Mouse (Mus musculus): ENCODE data around the gene Olfr601. TPM values are rescaled to one million over a fixed set of nuclear protein-coding genes. Genes with fewer than 3 reads are reported as not detected.
"Not testable (repeated sequence)": the region's sequence is repeated elsewhere in the genome, so short reads cannot be mapped to it uniquely, and the experiment has no call there.

Olfr601 gene
- polyA plus RNA-seq (2016; fragmentation: Nextera tagmentation; extraction: Ambion mirVana): not detected in 2 replicates

- Histone ChIP-seq H3K4me1 (no peaks in the 10 kb centered on the region), H3K9ac (no peak within 1 kb of the TSS), H3K4me3 (no peak within 1 kb of the TSS), H3K9me3 (no peaks in the 10 kb centered on the region), H3K27ac (no peak within 1 kb of the TSS), H3K27me3 (replicated peaks) (no peaks in the 10 kb centered on the region), H3K4me2 (replicated peaks) (no peak within 1 kb of the TSS), H3K36me3 (no peaks in the 10 kb centered on the region)
- ATAC-seq (ENCODE audit: low FRiP score, low read depth): no peak
- 93% methylated on average over 1 of the region's 1 CpGs for WGBS
Measured at GRCm38 (mm10) chr7:103362555-103362954, at the start of gene Olfr601. Olfr601 (minus strand) TSS chr7:103362655.

GRCm38 (mm10) chr7:103406521-103407055 is 44.1 kb upstream of the Olfr601 start:
- not testable (repeated sequence) for H3K9ac ChIP-seq; H3K4me1 ChIP-seq; H3K4me2 ChIP-seq (replicated peaks); H3K36me3 ChIP-seq; ATAC-seq (ENCODE audit: low FRiP score, low read depth); H3K27ac ChIP-seq; H3K27me3 ChIP-seq (replicated peaks); H3K9me3 ChIP-seq; H3K4me3 ChIP-seq
- 74% methylated on average over 3 of the region's 3 CpGs for WGBS

GRCm38 (mm10) chr7:103398981-103399380 is 36.5 kb upstream of the Olfr601 start:
- 7% methylated on average over 1 of the region's 1 CpGs for WGBS
- H3K27ac ChIP-seq: no peak overlapping the region
- no peaks in the 10 kb centered on the region for H3K4me1 ChIP-seq

GRCm38 (mm10) chr7:103397758-103398157 is 35.3 kb upstream of the Olfr601 start:
- Histone ChIP-seq H3K9me3 (no peaks in the 10 kb centered on the region), H3K9ac (no peak overlapping the region), H3K4me2 (replicated peaks) (no peak overlapping the region), H3K27ac (no peak overlapping the region), H3K36me3 (no peaks in the 10 kb centered on the region), H3K4me1 (no peaks in the 10 kb centered on the region), H3K27me3 (replicated peaks) (no peaks in the 10 kb centered on the region), H3K4me3 (no peak overlapping the region)
- ATAC-seq (ENCODE audit: low FRiP score, low read depth): no peak

More at GRCm38 (mm10) chr7:103398981-103399380, 36.5 kb upstream of the Olfr601 start:
- no peaks in the 10 kb centered on the region for H3K9me3 ChIP-seq
- H3K27me3 ChIP-seq (replicated peaks): no peaks in the 10 kb centered on the region
- H3K9ac ChIP-seq: no peak overlapping the region
- H3K4me2 ChIP-seq (replicated peaks): no peak overlapping the region
- H3K4me3 ChIP-seq: no peak overlapping the region
- no peak for ATAC-seq (ENCODE audit: low FRiP score, low read depth)
- no peaks in the 10 kb centered on the region for H3K36me3 ChIP-seq

- Histone ChIP-seq H3K4me3 (no peak within 1 kb of the TSS), H3K36me3 (no peaks in the 10 kb centered on the region), H3K4me2 (replicated peaks) (no peak within 1 kb of the TSS), H3K4me1 (no peaks in the 10 kb centered on the region), H3K9me3 (no peaks in the 10 kb centered on the region), H3K27me3 (replicated peaks) (no peaks in the 10 kb centered on the region), H3K9ac (no peak within 1 kb of the TSS), H3K27ac (no peak within 1 kb of the TSS)
- no peak for ATAC-seq (ENCODE audit: low FRiP score, low read depth)
Measured at GRCm38 (mm10) chr7:103386077-103386476, 23.6 kb upstream of the Olfr601 start, which contains the start of gene Olfr603. Olfr603 (minus strand) TSS chr7:103386177.

- H3K27ac ChIP-seq: no peak within 1 kb of the TSS
- no peaks in the 10 kb centered on the region for H3K27me3 ChIP-seq (replicated peaks)
- no peaks in the 10 kb centered on the region for H3K36me3 ChIP-seq
- no peaks in the 10 kb centered on the region for H3K4me1 ChIP-seq
- no peaks in the 10 kb centered on the region for H3K9me3 ChIP-seq
- H3K9ac ChIP-seq: no peak within 1 kb of the TSS
- H3K4me2 ChIP-seq (replicated peaks): no peak within 1 kb of the TSS
- no peak for ATAC-seq (ENCODE audit: low FRiP score, low read depth)
- no peak within 1 kb of the TSS for H3K4me3 ChIP-seq
Measured at GRCm38 (mm10) chr7:103349569-103349968, 12.9 kb downstream of the Olfr601 start, which contains the start of gene Olfr600. Olfr600 (minus strand) TSS chr7:103349669.

- Histone ChIP-seq H3K4me1 (no peaks in the 10 kb centered on the region), H3K9ac (no peak within 1 kb of the TSS), H3K27me3 (replicated peaks) (no peaks in the 10 kb centered on the region), H3K36me3 (no peaks in the 10 kb centered on the region), H3K27ac (no peak within 1 kb of the TSS), H3K9me3 (no peaks in the 10 kb centered on the region), H3K4me3 (no peak within 1 kb of the TSS), H3K4me2 (replicated peaks) (no peak within 1 kb of the TSS)
- 92% methylated on average over 1 of the region's 1 CpGs for WGBS
- no peak for ATAC-seq (ENCODE audit: low FRiP score, low read depth)
Measured at GRCm38 (mm10) chr7:103335617-103336016, 26.8 kb downstream of the Olfr601 start, which contains the start of gene Olfr599. Olfr599 (plus strand) TSS chr7:103335917.

GRCm38 (mm10) chr7:103323268-103323667 is 39.2 kb downstream of the Olfr601 start, which contains the start of gene Olfr598:
Olfr598 (plus strand) TSS chr7:103323568.
- Histone ChIP-seq H3K27ac (no peak within 1 kb of the TSS), H3K9me3 (no peaks in the 10 kb centered on the region), H3K27me3 (replicated peaks) (no peaks in the 10 kb centered on the region), H3K4me1 (no peaks in the 10 kb centered on the region), H3K36me3 (no peaks in the 10 kb centered on the region), H3K4me3 (no peak within 1 kb of the TSS), H3K9ac (no peak within 1 kb of the TSS), H3K4me2 (replicated peaks) (no peak within 1 kb of the TSS)
- no peak for ATAC-seq (ENCODE audit: low FRiP score, low read depth)

- H3K36me3 ChIP-seq; H3K9ac ChIP-seq; H3K4me3 ChIP-seq; H3K4me2 ChIP-seq (replicated peaks); H3K27me3 ChIP-seq (replicated peaks); ATAC-seq (ENCODE audit: low FRiP score, low read depth); H3K9me3 ChIP-seq; H3K4me1 ChIP-seq; H3K27ac ChIP-seq: not testable (repeated sequence)
- 98% methylated on average over 2 of the region's 2 CpGs for WGBS
Measured at GRCm38 (mm10) chr7:103316015-103316414, 46.4 kb downstream of the Olfr601 start, which contains the start of gene Olfr597. Olfr597 (plus strand) TSS chr7:103316315.

Other genes with a start within 250 kb of the Olfr601 start
- not detected in 2 replicates for gene Olfr586, start 237.0 kb downstream of the Olfr601 start, polyA plus RNA-seq (2016; fragmentation: Nextera tagmentation; extraction: Ambion mirVana)
- gene Olfr588-ps1, start 221.8 kb downstream of the Olfr601 start, polyA plus RNA-seq (2016; fragmentation: Nextera tagmentation; extraction: Ambion mirVana): not detected in 2 replicates
- gene Olfr589, start 206.3 kb downstream of the Olfr601 start, polyA plus RNA-seq (2016; fragmentation: Nextera tagmentation; extraction: Ambion mirVana): not detected in 2 replicates
- not detected in 2 replicates for gene Olfr591, start 184.3 kb downstream of the Olfr601 start, polyA plus RNA-seq (2016; fragmentation: Nextera tagmentation; extraction: Ambion mirVana)
- gene Olfr592, start 177.9 kb downstream of the Olfr601 start, polyA plus RNA-seq (2016; fragmentation: Nextera tagmentation; extraction: Ambion mirVana): not detected in 2 replicates
- gene Olfr593, start 150.8 kb downstream of the Olfr601 start, polyA plus RNA-seq (2016; fragmentation: Nextera tagmentation; extraction: Ambion mirVana): not detected in 2 replicates
- not detected in 2 replicates for gene Olfr594, start 145.7 kb downstream of the Olfr601 start, polyA plus RNA-seq (2016; fragmentation: Nextera tagmentation; extraction: Ambion mirVana)
- not detected in 2 replicates for gene Usp17ld, start 110.2 kb downstream of the Olfr601 start, polyA plus RNA-seq (2016; fragmentation: Nextera tagmentation; extraction: Ambion mirVana)
- gene Olfr596, start 57.0 kb downstream of the Olfr601 start, polyA plus RNA-seq (2016; fragmentation: Nextera tagmentation; extraction: Ambion mirVana): not detected in 2 replicates
- gene Olfr597, start 46.3 kb downstream of the Olfr601 start, polyA plus RNA-seq (2016; fragmentation: Nextera tagmentation; extraction: Ambion mirVana): not detected in 2 replicates
- gene Olfr598, start 39.1 kb downstream of the Olfr601 start, polyA plus RNA-seq (2016; fragmentation: Nextera tagmentation; extraction: Ambion mirVana): not detected in 2 replicates
- not detected in 2 replicates for gene Olfr599, start 26.7 kb downstream of the Olfr601 start, polyA plus RNA-seq (2016; fragmentation: Nextera tagmentation; extraction: Ambion mirVana)
- gene Olfr600, start 13.0 kb downstream of the Olfr601 start, polyA plus RNA-seq (2016; fragmentation: Nextera tagmentation; extraction: Ambion mirVana): not detected in 2 replicates
- not detected in 2 replicates for gene Olfr603, start 23.5 kb upstream of the Olfr601 start, polyA plus RNA-seq (2016; fragmentation: Nextera tagmentation; extraction: Ambion mirVana)
- gene Usp17lc, start 52.4 kb upstream of the Olfr601 start, polyA plus RNA-seq (2016; fragmentation: Nextera tagmentation; extraction: Ambion mirVana): not detected in 2 replicates
- gene Olfr605, start 82.8 kb upstream of the Olfr601 start, polyA plus RNA-seq (2016; fragmentation: Nextera tagmentation; extraction: Ambion mirVana): not detected in 2 replicates
- not detected in 2 replicates for gene Olfr606, start 86.4 kb upstream of the Olfr601 start, polyA plus RNA-seq (2016; fragmentation: Nextera tagmentation; extraction: Ambion mirVana)
- gene Olfr607, start 101.5 kb upstream of the Olfr601 start, polyA plus RNA-seq (2016; fragmentation: Nextera tagmentation; extraction: Ambion mirVana): not detected in 2 replicates
- gene Olfr608, start 107.2 kb upstream of the Olfr601 start, polyA plus RNA-seq (2016; fragmentation: Nextera tagmentation; extraction: Ambion mirVana): not detected in 2 replicates
- gene Olfr609, start 135.4 kb upstream of the Olfr601 start, polyA plus RNA-seq (2016; fragmentation: Nextera tagmentation; extraction: Ambion mirVana): not detected in 2 replicates
- not detected in 2 replicates for gene Olfr610, start 149.5 kb upstream of the Olfr601 start, polyA plus RNA-seq (2016; fragmentation: Nextera tagmentation; extraction: Ambion mirVana)
- gene Olfr611, start 158.2 kb upstream of the Olfr601 start, polyA plus RNA-seq (2016; fragmentation: Nextera tagmentation; extraction: Ambion mirVana): not detected in 2 replicates
- not detected in 2 replicates for gene Olfr612, start 180.1 kb upstream of the Olfr601 start, polyA plus RNA-seq (2016; fragmentation: Nextera tagmentation; extraction: Ambion mirVana)
- not detected in 2 replicates for gene Olfr613, start 185.4 kb upstream of the Olfr601 start, polyA plus RNA-seq (2016; fragmentation: Nextera tagmentation; extraction: Ambion mirVana)
- gene Olfr615, start 193.4 kb upstream of the Olfr601 start, polyA plus RNA-seq (2016; fragmentation: Nextera tagmentation; extraction: Ambion mirVana): not detected in 2 replicates
- not detected in 2 replicates for gene Olfr616, start 206.5 kb upstream of the Olfr601 start, polyA plus RNA-seq (2016; fragmentation: Nextera tagmentation; extraction: Ambion mirVana)
- gene Olfr617, start 210.4 kb upstream of the Olfr601 start, polyA plus RNA-seq (2016; fragmentation: Nextera tagmentation; extraction: Ambion mirVana): not detected in 2 replicates
- not detected in 2 replicates for gene Olfr618, start 227.4 kb upstream of the Olfr601 start, polyA plus RNA-seq (2016; fragmentation: Nextera tagmentation; extraction: Ambion mirVana)
- not detected in 2 replicates for gene Olfr619, start 237.9 kb upstream of the Olfr601 start, polyA plus RNA-seq (2016; fragmentation: Nextera tagmentation; extraction: Ambion mirVana)
- gene Olfr620, start 249.9 kb upstream of the Olfr601 start, polyA plus RNA-seq (2016; fragmentation: Nextera tagmentation; extraction: Ambion mirVana): not detected in 2 replicates